14 mouse cellular contexts compared by ENCODE assay signal in the genomic region with DNA sequence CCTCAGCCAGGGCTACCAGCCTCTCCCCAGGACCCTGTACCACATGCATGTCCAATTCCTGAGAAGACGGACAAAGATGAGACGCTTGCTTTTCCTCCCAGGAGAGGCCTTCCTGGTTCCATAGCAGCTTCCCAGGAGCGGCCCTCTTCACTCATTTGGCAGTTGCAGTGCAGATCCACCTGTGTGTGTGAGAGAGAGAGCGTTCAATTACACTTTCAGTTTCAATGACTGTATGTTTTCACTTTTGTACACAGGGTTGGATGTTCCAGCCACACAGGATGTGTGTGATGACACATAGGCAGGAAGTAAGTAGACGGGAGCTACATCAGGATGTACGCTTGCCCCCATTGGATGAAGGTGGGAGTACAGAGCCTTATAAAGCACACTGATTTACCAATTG. TPM values are rescaled to one million over a fixed set of nuclear protein-coding genes. Genes with fewer than 3 reads are reported as not detected.
A peak's percentile ranks its signal among the peaks of the same experiment; 100 is the strongest.
DNase-seq lines count a peak whose midpoint lies in the region; ATAC-seq and TF ChIP-seq lines count a peak whose summit lies in the region.
"Had no signal": no experiment of that assay in that cellular context is flagged by ENCODE, and none has a peak within 500 bp of the region (broad histone marks: within the 10 kb centered on the region; RNA-seq: fewer than 3 reads in every experiment).

No protein-coding gene starts in this region.

- no peak for TF ChIP-seq POLR2A in heart, adult 2 months (IDR thresholded peaks at IDR 0.05; ENCODE audit: insufficient read depth, low read depth, low read length)
- no peak for TF ChIP-seq POLR2A in small intestine, adult 2 months (IDR thresholded peaks at IDR 0.05; ENCODE audit: low read depth, low read length)

- H3K36me3 ChIP-seq in heart, adult 2 months (ENCODE audit: control insufficient read depth, insufficient read depth, low read length): no peaks in the 10 kb centered on the region
- H3K36me3 ChIP-seq in small intestine, adult 2 months (ENCODE audit: control insufficient read depth, insufficient read depth, low read length): no peaks in the 10 kb centered on the region
- no peaks in the 10 kb centered on the region for H3K36me3 ChIP-seq in hindbrain, postnatal 0 days (ENCODE audit: insufficient read depth, low read length)
- H3K36me3 ChIP-seq in forebrain, embryonic 15.5 days: no peaks in the 10 kb centered on the region
- H3K36me3 ChIP-seq: embryonic facial prominence, embryonic 15.5 days; limb, embryonic 15.5 days; midbrain, embryonic 15.5 days had no signal

- no peak overlapping the region for H3K4me2 ChIP-seq in hindbrain, postnatal 0 days (ENCODE audit: low read depth, low read length)
- H3K4me2 ChIP-seq in forebrain, embryonic 15.5 days (replicated peaks): no peak overlapping the region
- H3K4me2 ChIP-seq: embryonic facial prominence, embryonic 15.5 days; hindbrain, embryonic 14.5 days; limb, embryonic 15.5 days; midbrain, embryonic 15.5 days had no signal

- H3K9ac ChIP-seq in heart, adult 2 months (ENCODE audit: low read depth, low read length): no peak overlapping the region
- H3K9ac ChIP-seq in hindbrain, postnatal 0 days (replicated peaks; ENCODE audit: low read length): no peak overlapping the region
- no peak overlapping the region for H3K9ac ChIP-seq in forebrain, embryonic 15.5 days (replicated peaks)
- H3K9ac ChIP-seq: embryonic facial prominence, embryonic 15.5 days; hindbrain, embryonic 14.5 days; limb, embryonic 15.5 days; midbrain, embryonic 15.5 days had no signal

- H3K4me1 ChIP-seq in heart, adult 2 months (ENCODE audit: control insufficient read depth, insufficient read depth, low read length): peaks cover 5% of the 10 kb centered on the region
- peaks cover 15% of the 10 kb centered on the region for H3K4me1 ChIP-seq in small intestine, adult 2 months (ENCODE audit: control insufficient read depth, insufficient read depth, insufficient read length, low read length)
- peaks cover 4% of the 10 kb centered on the region; the same call in 1 of the 2 replicates for H3K4me1 ChIP-seq in hindbrain, postnatal 0 days (ENCODE audit: insufficient read depth, low read length)
- peaks cover 30% of the 10 kb centered on the region for H3K4me1 ChIP-seq in forebrain, embryonic 15.5 days
- H3K4me1 ChIP-seq: limb, embryonic 15.5 days had no signal

- TF ChIP-seq EP300 in heart, adult 2 months (IDR thresholded peaks at IDR 0.05; ENCODE audit: insufficient read depth, low read depth, low read length): no peak

- intact Hi-C loops in heart, adult 2 months (cut with DNase I): no loop called here
- intact Hi-C loops in heart, postnatal 25 days (cut with DNase I): no loop called here

- peaks cover 2% of the 10 kb centered on the region; the same call in 1 of the 2 replicates for H3K27me3 ChIP-seq in heart, adult 2 months (ENCODE audit: control insufficient read depth, insufficient read depth, low read length)
- no peaks in the 10 kb centered on the region for H3K27me3 ChIP-seq in small intestine, adult 2 months (ENCODE audit: control insufficient read depth, insufficient read depth, low read length)
- no peaks in the 10 kb centered on the region for H3K27me3 ChIP-seq in hindbrain, postnatal 0 days (ENCODE audit: insufficient read depth, low read length)
- H3K27me3 ChIP-seq in forebrain, embryonic 15.5 days: no peaks in the 10 kb centered on the region

- no peaks in the 10 kb centered on the region for H3K9me3 ChIP-seq in hindbrain, postnatal 0 days (ENCODE audit: low read length)
- H3K9me3 ChIP-seq in forebrain, embryonic 15.5 days: no peaks in the 10 kb centered on the region
- H3K9me3 ChIP-seq: embryonic facial prominence, embryonic 15.5 days; limb, embryonic 15.5 days; midbrain, embryonic 15.5 days had no signal

- WGBS in heart, adult 2 months: 51% methylated on average over 6 of the region's 6 CpGs
- 24% methylated on average over 6 of the region's 6 CpGs for WGBS in small intestine, adult 2 months
- 77% methylated on average over 6 of the region's 6 CpGs for WGBS in hindbrain, postnatal 0 days
- 87% methylated on average over 6 of the region's 6 CpGs for WGBS in forebrain, embryonic 15.5 days

- no peak for TF ChIP-seq CTCF in heart, adult 2 months (IDR thresholded peaks at IDR 0.05)
- no peak for TF ChIP-seq CTCF in small intestine, adult 2 months (IDR thresholded peaks at IDR 0.05; ENCODE audit: extremely low read depth, insufficient read length, insufficient replicate concordance, low read depth, low read length)
- no peak for TF ChIP-seq CTCF in hindbrain, postnatal 0 days (IDR thresholded peaks at IDR 0.05; ENCODE audit: low read depth)

- no peaks in the 10 kb centered on the region for H3K79me2 ChIP-seq in heart, adult 2 months (replicated peaks; ENCODE audit: control insufficient read depth, insufficient read depth, low read length)

- peak overlapping the region; percentile 5; the same call in 1 of the 2 replicates for H3K4me3 ChIP-seq in heart, adult 2 months
- peak overlapping the region; percentile 17 for H3K4me3 ChIP-seq in small intestine, adult 2 months (ENCODE audit: low read depth, low read length)
- no peak overlapping the region for H3K4me3 ChIP-seq in hindbrain, postnatal 0 days (ENCODE audit: low read length)
- H3K4me3 ChIP-seq in forebrain, embryonic 15.5 days: no peak overlapping the region
- H3K4me3 ChIP-seq: embryonic facial prominence, embryonic 15.5 days; limb, embryonic 15.5 days; midbrain, embryonic 15.5 days had no signal

- peak; percentile 96 for ATAC-seq in inflammation-experienced regulatory T-cells, adult 6 months
- ATAC-seq in hindbrain, postnatal 0 days: no peak; the same call in 1 of the 2 replicates
- ATAC-seq in frontal cortex, adult (ENCODE audit: low TSS enrichment): no peak
- no peak for ATAC-seq in forebrain, embryonic 15.5 days (replicated peaks)
- ATAC-seq: midbrain, embryonic 15.5 days had no signal

- no peak overlapping the region for H3K27ac ChIP-seq in heart, adult 2 months
- H3K27ac ChIP-seq in small intestine, adult 2 months (ENCODE audit: insufficient read depth, low read depth, low read length): peak overlapping the region; percentile 44
- no peak overlapping the region for H3K27ac ChIP-seq in hindbrain, postnatal 0 days
- no peak overlapping the region for H3K27ac ChIP-seq in forebrain, embryonic 15.5 days (replicated peaks)
- H3K27ac ChIP-seq: embryonic facial prominence, embryonic 15.5 days; hindbrain, embryonic 14.5 days; limb, embryonic 15.5 days; midbrain, embryonic 15.5 days; stomach, postnatal 0 days had no signal

- DNase-seq in heart, adult 2 months: peak in 1 of 2 experiments; percentile 7
- DNase-seq in heart, postnatal 25 days (ENCODE audit: low spot score): no peak
- DNase-seq in CD4-positive helper T cell, adult 2 months (ENCODE audit: low read depth, low spot score): peak; percentile 86
- no peak for DNase-seq in hindbrain, postnatal 0 days (ENCODE audit: low spot score)
- DNase-seq: layer of hippocampus, adult 9-11 months had no signal

RNA-seq across cellular contexts. Expression of a gene that starts 37.2 kb away (rescaled TPM):
- 1 to 10 TPM; 7.4 to 9.4 TPM for total RNA-seq in heart, adult 2 months (2021)
- polyA plus RNA-seq in heart, adult 2 months (2012; rRNA removed): 2.6 and 2.8 TPM in 2 replicates
- total RNA-seq in heart, postnatal 25 days (2021): 10 to 100 TPM in 1 of 2 experiments, 1 to 10 TPM in 1; 9.3 to 10.2 TPM
- polyA plus RNA-seq in inflammation-experienced regulatory T-cells, adult 6 months (2017; shearing (Covaris generic)): 10 to 100 TPM; 36.0 to 43.5 (median 43.0) TPM
- 2.1 and 2.5 TPM in 2 replicates for polyA plus RNA-seq in small intestine, adult 2 months (2012; rRNA removed)
- total RNA-seq in hindbrain, postnatal 0 days (2014; rRNA removed): 12.5 and 17.1 TPM in 2 replicates
- 8.0 and 9.1 TPM in 2 replicates for polyA plus RNA-seq in hindbrain, postnatal 0 days (2015; fragmentation: Nextera tagmentation; extraction: Ambion mirVana)
- 10.7 TPM in 2 replicates for polyA plus RNA-seq in forebrain, embryonic 15.5 days (2015; fragmentation: Nextera tagmentation; extraction: Ambion mirVana)

Comparison
In these comparisons a context has a peak if more than half of its experiments do, and no peak if none do; other contexts are left out.
1. H3K4me3 ChIP-seq: peak in heart, adult 2 months (single experiment) and small intestine, adult 2 months (single experiment); none in hindbrain, postnatal 0 days (single experiment) and forebrain, embryonic 15.5 days (single experiment).